Mouse (Mus musculus) kidney, postnatal 0 days (tissue): Measurements from ENCODE around the gene Hist2h2ac. TPM values are rescaled to one million over a fixed set of nuclear protein-coding genes. Genes with fewer than 3 reads are reported as not detected.
A peak's percentile ranks its signal among the peaks of the same experiment; 100 is the strongest.

Experiments used
- ATAC-seq: fragments of 200-750 bp; cut with Nextera tagmentation; replicated peaks from 2 replicates; pipeline ENCODE4 v1.8.0; 2017; ENCODE audit warnings: low read depth, moderate number of reproducible peaks, moderate TSS enrichment, moderate library complexity; ENCODE audit not compliant: low FRiP score
- DNase-seq: peaks from one replicate; pipeline ENCODE4 v3.0.0-alpha.2; 2016; ENCODE audit warnings: low spot score
- H3K27ac ChIP-seq: fragments of 300-500 bp; sonication (generic); 2 replicates; pipeline ENCODE4 v1.5.1; 2014; ENCODE audit warnings: mild to moderate bottlenecking
- H3K27me3 ChIP-seq: fragments of 300-500 bp; sonication (generic); 2 replicates; pipeline ENCODE4 v1.6.1; 2014; ENCODE audit warnings: low read length, mixed read lengths; ENCODE audit not compliant: insufficient read depth
- H3K36me3 ChIP-seq: fragments of 300-500 bp; sonication (generic); 2 replicates; pipeline ENCODE4 v1.6.1; 2014; ENCODE audit warnings: low read length, mixed read lengths; ENCODE audit not compliant: insufficient read depth
- H3K4me1 ChIP-seq: fragments of 300-500 bp; sonication (generic); replicated peaks from 2 replicates; pipeline ENCODE4 v1.6.1; 2014; ENCODE audit warnings: antibody characterized with exemption, low read length, mixed read lengths; ENCODE audit not compliant: insufficient read depth
- H3K4me2 ChIP-seq: fragments of 300-500 bp; sonication (generic); 2 replicates; pipeline ENCODE4 v1.6.1; 2014; ENCODE audit warnings: mild to moderate bottlenecking, low read length, moderate library complexity, mixed read lengths
- H3K4me3 ChIP-seq: fragments of 300-500 bp; sonication (generic); replicated peaks from 2 replicates; pipeline ENCODE4 v1.5.1; 2014; ENCODE audit warnings: low read depth, low read length
- H3K9ac ChIP-seq: fragments of 300-500 bp; sonication (generic); 2 replicates; pipeline ENCODE4 v1.6.1; 2014; ENCODE audit warnings: low read depth, low read length
- H3K9me3 ChIP-seq: fragments of 300-500 bp; sonication (generic); replicated peaks from 2 replicates; pipeline ENCODE4 v1.6.1; 2016; ENCODE audit warnings: low read length, inconsistent platforms, mixed read lengths
- CTCF ChIP-seq: IDR thresholded peaks from 2 replicates; pipeline ENCODE4 v1.5.1; 2016; ENCODE audit warnings: antibody characterized with exemption, low read depth, mild to moderate bottlenecking, moderate library complexity
- WGBS: fragments of 180-500 bp; shearing (Covaris S2); extraction: QIAGEN DNeasy Blood & Tissue Kit; methylation state at CpG from one replicate; pipeline ENCODE4 v1.1.7; 2014; 5-methylcytosine and 5-hydroxymethylcytosine counted together
- polyA plus RNA-seq: library from polyadenylated mRNA; unstranded; fragments of >200 nt; fragmentation: Nextera tagmentation; extraction: Ambion mirVana; gene quantifications from 2 replicates; pipeline ENCODE4 v1.2.1, GENCODE M21; 2015

Gene Hist2h2ac
- polyA plus RNA-seq, 1 experiment from 2014 or later, result 7.5 TPM

DNA sequence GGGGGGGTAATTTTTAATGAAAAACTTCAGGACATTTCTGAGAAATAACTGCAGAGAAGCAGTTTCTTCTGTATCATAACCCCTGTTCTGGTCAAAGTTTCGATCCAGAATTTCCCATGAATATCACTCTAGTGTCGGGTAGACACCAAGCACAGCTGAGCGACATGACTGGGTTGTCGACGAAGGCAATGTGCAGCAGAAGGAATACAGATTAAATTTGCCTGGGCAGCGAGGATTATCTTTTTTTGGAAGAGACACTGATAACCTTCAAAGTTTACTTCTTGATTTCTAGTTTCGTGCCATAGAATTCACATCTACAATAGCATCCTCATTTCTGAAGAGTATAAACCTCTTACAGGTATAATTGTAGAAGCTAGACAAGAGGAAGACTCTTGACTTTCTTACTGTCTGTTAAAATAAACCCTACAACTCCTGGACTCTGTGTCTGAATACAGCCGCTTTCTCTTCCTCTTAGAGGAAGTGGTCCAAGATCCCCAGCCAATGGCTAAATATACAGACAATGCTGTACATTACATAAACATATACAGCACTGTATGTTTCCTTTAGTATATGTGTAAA is 45.5 kb upstream of the Hist2h2ac start:
- Histone ChIP-seq H3K27me3 (no peaks in the 10 kb centered on the region), H3K9ac (no peak overlapping the region), H3K4me3 (no peak overlapping the region), H3K4me1 (peaks cover 14% of the 10 kb centered on the region), H3K4me2 (no peak overlapping the region), H3K9me3 (no peaks in the 10 kb centered on the region), H3K36me3 (no peaks in the 10 kb centered on the region), H3K27ac (no peak overlapping the region)
- 82% methylated on average over 8 of the region's 8 CpGs for WGBS
- no peak for ATAC-seq
- no peak for TF ChIP-seq CTCF
- no peak for DNase-seq

DNA sequence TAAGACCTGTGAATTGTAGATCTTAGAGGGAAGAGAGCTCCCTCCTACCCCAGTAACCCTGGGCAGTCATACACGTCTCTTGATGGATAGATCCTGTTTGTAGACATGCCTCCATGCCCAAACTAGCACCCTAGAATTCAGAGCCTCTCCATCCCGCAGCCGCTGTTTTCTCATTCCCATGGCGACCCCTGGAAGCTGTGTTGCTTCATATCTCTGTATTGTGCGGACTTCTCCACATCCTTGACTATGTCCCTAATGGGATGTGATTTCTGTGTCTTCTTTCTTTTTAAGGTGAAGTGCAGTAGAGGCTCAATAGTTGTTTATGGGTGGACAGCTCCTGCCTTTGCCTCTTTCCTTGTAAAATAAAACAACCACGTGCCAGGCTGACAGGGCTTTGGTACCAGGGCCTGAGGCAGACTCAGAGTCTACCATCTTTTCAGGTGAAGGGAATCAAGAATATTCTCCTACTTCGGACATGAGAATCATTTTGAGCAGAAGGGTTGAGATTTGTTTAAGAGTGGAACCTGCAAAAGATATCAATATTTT is 43.8 kb upstream of the Hist2h2ac start:
- Histone ChIP-seq H3K9me3 (no peaks in the 10 kb centered on the region), H3K27ac (peak overlapping the region; percentile 96), H3K4me2 (peak overlapping the region; percentile 82), H3K4me1 (peaks cover 14% of the 10 kb centered on the region), H3K4me3 (peak overlapping the region; percentile 60; the same call in 1 of the 2 replicates), H3K36me3 (no peaks in the 10 kb centered on the region), H3K27me3 (no peaks in the 10 kb centered on the region), H3K9ac (peak overlapping the region; percentile 78; the same call in 1 of the 2 replicates)
- DNase-seq, result no peak
- no peak for TF ChIP-seq CTCF
- WGBS, result 69% methylated on average over 7 of the region's 7 CpGs
- ATAC-seq, result no peak

GRCm38 (mm10) chr3:96263558-96264403 is 43.1 kb upstream of the Hist2h2ac start:
- peak overlapping the region; percentile 60 for H3K4me3 ChIP-seq
- 4% methylated on average over 27 of the region's 27 CpGs for WGBS
- peaks cover 14% of the 10 kb centered on the region for H3K4me1 ChIP-seq
- peak; percentile 31; the same call in 1 of the 2 replicates for ATAC-seq
- no peaks in the 10 kb centered on the region for H3K9me3 ChIP-seq
- TF ChIP-seq CTCF, result no peak
- H3K9ac ChIP-seq, result peak overlapping the region; percentile 78
- H3K4me2 ChIP-seq, result peak overlapping the region; percentile 82
- DNase-seq, result peak; percentile 83
- no peaks in the 10 kb centered on the region for H3K27me3 ChIP-seq
- H3K36me3 ChIP-seq, result no peaks in the 10 kb centered on the region
- H3K27ac ChIP-seq, result peak overlapping the region; percentile 96

- TF ChIP-seq CTCF, result peak; percentile 80
- Histone ChIP-seq H3K4me3 (peak within 1 kb of the TSS; percentile 60), H3K27me3 (no peaks in the 10 kb centered on the region), H3K4me1 (peaks cover 13% of the 10 kb centered on the region), H3K27ac (peak within 1 kb of the TSS; percentile 96), H3K9me3 (no peaks in the 10 kb centered on the region), H3K9ac (peak within 1 kb of the TSS; percentile 78), H3K36me3 (no peaks in the 10 kb centered on the region), H3K4me2 (peak within 1 kb of the TSS; percentile 82)
- peak; percentile 99 for DNase-seq
- peak; percentile 89 for ATAC-seq
- WGBS, result under 1% methylated on average over 40 of the region's 40 CpGs
These were observed 42.4 kb upstream of the Hist2h2ac start, which contains the start of gene Hist2h4 for GRCm38 (mm10) chr3:96262979-96263550. TSS of gene Hist2h4 (minus strand) at chr3:96263311.

DNA sequence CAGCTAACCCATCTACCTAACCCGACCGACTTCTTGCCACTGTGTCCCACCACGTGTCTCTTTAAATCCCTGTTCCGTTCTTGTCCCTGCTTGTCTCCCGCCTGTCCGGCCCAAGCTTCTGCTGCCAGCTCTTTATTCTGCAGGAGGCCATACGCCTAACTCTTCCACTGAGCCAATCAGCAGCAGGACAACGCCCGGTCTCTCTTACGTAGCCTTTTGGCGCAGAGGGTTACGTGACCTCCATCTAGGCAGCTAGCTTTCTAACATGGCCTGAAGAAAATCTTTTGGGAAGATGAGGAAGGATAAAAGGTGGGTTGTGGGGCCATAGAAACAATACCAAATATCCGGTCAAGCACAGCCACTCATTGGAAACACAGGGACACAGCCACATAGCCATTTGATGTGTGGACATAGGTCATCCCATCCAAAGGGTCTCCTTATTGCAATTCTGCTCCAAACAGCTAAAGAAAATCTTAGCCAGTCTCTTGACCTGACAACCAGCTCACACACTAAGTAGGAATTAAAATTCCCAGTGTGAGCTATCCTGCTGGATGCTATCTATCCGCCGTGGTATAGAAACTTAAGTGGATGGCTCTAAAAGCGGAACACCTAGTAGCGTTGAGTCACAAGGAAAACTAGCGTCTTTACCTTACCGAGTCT is 41.7 kb upstream of the Hist2h2ac start:
- WGBS, result under 1% methylated on average over 19 of the region's 19 CpGs
- H3K27ac ChIP-seq, result peak overlapping the region; percentile 96
- ATAC-seq (peak; percentile 70), DNase-seq (peak; percentile 91)
- H3K4me3 ChIP-seq, result peak overlapping the region; percentile 60
- H3K9ac ChIP-seq, result peak overlapping the region; percentile 78
- peaks cover 11% of the 10 kb centered on the region; the same call in 1 of the 2 replicates for H3K4me1 ChIP-seq
- H3K4me2 ChIP-seq, result peak overlapping the region; percentile 82
- TF ChIP-seq CTCF, result no peak
- H3K9me3 ChIP-seq, result no peaks in the 10 kb centered on the region
- no peaks in the 10 kb centered on the region for H3K36me3 ChIP-seq
- H3K27me3 ChIP-seq, result no peaks in the 10 kb centered on the region

- peak overlapping the region; percentile 96 for H3K27ac ChIP-seq
- no peak for DNase-seq
- 58% methylated on average over 3 of the region's 3 CpGs for WGBS
- peak overlapping the region; percentile 60; the same call in 1 of the 2 replicates for H3K4me3 ChIP-seq
- H3K9me3 ChIP-seq, result no peaks in the 10 kb centered on the region
- no peaks in the 10 kb centered on the region for H3K36me3 ChIP-seq
- no peak for ATAC-seq
- peak; percentile 30; the same call in 1 of the 2 replicates for TF ChIP-seq CTCF
- H3K4me2 ChIP-seq, result peak overlapping the region; percentile 82
- peaks cover 9% of the 10 kb centered on the region; the same call in 1 of the 2 replicates for H3K4me1 ChIP-seq
- H3K9ac ChIP-seq, result no peak overlapping the region
- no peaks in the 10 kb centered on the region for H3K27me3 ChIP-seq
These were observed 40.9 kb upstream of the Hist2h2ac start for GRCm38 (mm10) chr3:96261623-96262022.
